Mouse (Mus musculus) regulatory T cell (primary cell): Measurements from ENCODE around the gene Prex1.

ENCODE experiments used
- in situ Hi-C: fragments of 300-600 bp; cut with MboI, MseI; formaldehyde crosslinking; loops from one replicate; pipeline ENCODE4 v1.15.1; 2025; ENCODE audit warnings: high pct_unique_total_duplicates

Prex1 gene

DNA sequence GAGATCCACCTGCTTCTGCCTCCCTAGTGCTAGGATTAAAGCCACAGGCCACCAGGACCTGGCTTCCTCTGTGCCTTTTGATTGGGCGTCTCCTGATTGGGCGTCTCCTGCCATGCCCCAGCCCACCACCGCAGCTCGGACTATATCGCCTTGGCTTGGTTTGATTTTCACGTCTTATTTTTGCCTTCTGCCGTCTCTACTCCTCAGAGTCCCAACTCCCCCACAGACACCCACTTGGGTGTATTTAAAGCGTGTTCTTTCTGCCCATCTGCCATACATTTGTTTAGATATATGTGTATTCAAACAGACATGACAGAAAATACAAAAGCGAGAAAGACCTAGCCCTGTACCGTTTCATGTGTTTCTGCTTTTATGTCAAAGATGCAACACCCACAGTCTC is 14.2 kb upstream of the Prex1 start:
- in situ Hi-C loops, result loop anchor here (5.0 kb wide), 1 partner anchor 55 kb away; no protein-coding TSS in a partner anchor

GRCm38 (mm10) chr2:166726891-166727290 is 13.3 kb upstream of the Prex1 start:
- in situ Hi-C loops, result loop anchor here (5.0 kb wide), 1 partner anchor 55 kb away; no protein-coding TSS in a partner anchor

- in situ Hi-C loops, result no loop called here
Observed at GRCm38 (mm10) chr2:166720416-166720815, 6.8 kb upstream of the Prex1 start.

GRCm38 (mm10) chr2:166719930-166720305 is 6.3 kb upstream of the Prex1 start:
- in situ Hi-C loops, result no loop called here

GRCm38 (mm10) chr2:166719301-166719929 is 5.8 kb upstream of the Prex1 start:
- in situ Hi-C loops, result no loop called here

- in situ Hi-C loops, result no loop called here
Observed at GRCm38 (mm10) chr2:166716067-166716466, 2.4 kb upstream of the Prex1 start.

GRCm38 (mm10) chr2:166714427-166714699 is 731 bp upstream of the Prex1 start:
- in situ Hi-C loops, result loop anchor here (5.0 kb wide), 2 partner anchors 57 to 87 kb away; no protein-coding TSS in a partner anchor

DNA sequence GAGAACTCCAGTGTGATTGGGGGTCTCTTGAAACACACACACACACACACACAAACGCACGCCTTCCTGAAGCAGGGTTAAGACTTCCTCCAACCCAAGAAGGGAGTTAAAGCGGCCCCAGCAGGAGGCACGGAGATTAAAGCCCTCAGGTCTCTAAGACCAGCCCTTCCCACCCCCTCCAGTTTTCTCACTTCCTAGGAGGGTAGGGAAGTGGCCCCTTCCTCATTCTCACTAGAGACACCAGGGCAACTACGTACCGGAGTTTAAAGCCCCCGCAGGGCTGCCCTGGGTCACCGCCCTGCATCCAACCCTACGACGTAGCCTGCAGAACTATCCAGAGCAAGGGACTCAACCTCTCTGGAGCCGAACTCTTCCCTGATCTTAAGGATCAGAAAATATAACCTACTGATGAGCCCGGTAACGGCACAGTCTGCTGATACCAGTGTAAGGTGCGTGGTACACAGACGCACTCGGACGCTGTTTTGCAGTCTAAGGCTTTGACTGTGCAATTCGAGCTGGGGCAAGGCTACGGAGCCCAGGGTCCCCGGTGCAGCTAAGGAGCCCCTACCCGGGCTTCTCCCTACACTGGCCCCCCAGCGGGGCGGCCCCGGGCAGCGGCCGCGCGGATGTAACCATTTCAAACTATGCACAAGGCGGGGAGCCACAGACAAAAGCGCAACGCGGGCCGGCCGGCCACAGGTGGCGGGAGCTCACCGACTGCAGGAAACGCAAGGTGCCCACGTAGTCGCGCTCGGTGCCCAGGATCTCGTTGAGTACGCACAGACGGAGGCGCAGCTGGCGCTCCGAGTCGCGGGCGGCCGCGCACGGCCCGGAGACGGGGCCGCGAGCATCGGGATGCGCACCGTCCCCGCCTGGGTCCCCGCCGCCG is 587 bp downstream of the Prex1 start:
- in situ Hi-C loops, result loop anchor here (5.0 kb wide), 2 partner anchors 56 to 86 kb away; no protein-coding TSS in a partner anchor

DNA sequence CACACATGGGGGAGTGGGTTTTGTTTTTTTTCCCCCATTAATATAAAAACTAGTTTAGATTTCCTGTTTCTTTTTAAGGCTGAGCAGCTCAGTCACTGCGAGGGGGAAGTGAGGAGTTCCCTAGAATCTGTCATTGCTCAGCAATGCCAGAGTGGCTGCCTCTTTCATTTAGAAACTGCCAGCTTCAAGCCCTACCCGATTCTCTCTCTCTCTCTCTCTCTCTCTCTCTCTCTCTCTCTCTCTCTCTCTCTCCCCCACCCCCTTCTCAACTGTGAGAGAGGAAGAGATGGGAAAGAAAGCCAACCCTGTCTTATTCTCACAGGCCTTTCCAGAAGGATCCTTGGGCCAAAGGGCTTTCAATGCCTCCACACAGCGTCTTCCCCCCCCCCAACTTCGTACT is 1.3 kb downstream of the Prex1 start:
- in situ Hi-C loops, result loop anchor here (5.0 kb wide), 2 partner anchors 55 to 85 kb away; no protein-coding TSS in a partner anchor

GRCm38 (mm10) chr2:166711681-166712132 is 1.9 kb downstream of the Prex1 start:
- in situ Hi-C loops, result loop anchor here (5.0 kb wide), 2 partner anchors 54 to 84 kb away; no protein-coding TSS in a partner anchor

DNA sequence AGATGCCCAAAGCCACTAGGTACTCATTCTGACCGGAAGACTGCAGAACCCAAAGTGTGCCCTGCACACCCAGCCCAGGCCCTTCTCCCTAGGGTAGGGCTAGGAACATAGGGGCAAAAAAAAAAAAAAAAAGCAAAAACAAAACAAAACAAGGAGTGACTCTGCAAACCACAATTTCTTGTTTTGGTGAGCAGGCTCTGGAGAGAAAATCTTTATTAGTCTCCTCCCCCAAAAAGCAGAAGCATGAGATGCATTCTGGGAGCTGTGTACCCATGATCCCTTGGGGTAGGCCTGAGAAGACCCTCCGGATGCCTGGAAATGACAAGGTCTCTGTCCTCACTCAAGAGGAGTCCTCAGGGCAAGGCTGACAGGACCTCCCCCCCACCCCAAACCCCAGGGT is 3.7 kb downstream of the Prex1 start:
- in situ Hi-C loops, result loop anchor here (5.0 kb wide), 2 partner anchors 53 to 83 kb away; no protein-coding TSS in a partner anchor

DNA sequence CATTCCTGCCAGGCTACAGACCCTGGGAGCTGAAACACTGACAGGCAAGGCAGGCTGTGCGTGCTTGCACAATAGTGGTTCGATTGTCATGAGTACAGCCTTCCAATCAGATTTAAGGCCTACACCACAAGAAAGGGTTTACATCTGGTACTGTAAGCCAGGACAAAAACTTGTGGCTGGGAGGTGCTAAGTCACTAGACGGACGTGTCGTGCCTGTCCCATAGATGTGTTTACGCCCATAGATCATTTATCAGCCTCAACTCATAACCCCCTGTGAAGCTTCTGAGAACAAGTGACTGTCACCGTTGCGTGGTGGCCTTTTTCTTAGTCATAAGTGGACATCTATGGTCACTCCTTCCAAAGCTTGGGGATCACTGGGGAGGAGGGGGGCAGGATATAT is 5.3 kb downstream of the Prex1 start:
- in situ Hi-C loops, result no loop called here

DNA sequence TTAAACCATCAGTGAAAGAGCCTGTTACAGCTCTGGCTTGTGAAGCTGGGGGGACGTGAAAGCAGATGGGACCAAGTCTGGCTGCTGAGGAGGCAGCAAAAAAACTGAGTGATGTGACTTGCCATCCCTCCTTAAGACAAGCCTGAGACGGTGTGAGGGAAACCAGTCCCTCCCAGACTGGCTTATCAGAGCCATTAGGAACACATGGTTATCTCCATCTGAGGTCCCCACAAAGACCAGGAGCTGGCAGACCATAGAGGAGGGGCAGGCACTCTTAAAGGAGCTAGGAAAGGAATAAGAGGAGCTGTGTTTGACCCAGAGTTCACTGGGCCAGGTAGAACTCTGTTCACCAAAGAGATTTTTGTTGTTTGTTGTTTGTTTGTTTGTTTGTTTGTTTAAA is 7.1 kb downstream of the Prex1 start:
- in situ Hi-C loops, result no loop called here

DNA sequence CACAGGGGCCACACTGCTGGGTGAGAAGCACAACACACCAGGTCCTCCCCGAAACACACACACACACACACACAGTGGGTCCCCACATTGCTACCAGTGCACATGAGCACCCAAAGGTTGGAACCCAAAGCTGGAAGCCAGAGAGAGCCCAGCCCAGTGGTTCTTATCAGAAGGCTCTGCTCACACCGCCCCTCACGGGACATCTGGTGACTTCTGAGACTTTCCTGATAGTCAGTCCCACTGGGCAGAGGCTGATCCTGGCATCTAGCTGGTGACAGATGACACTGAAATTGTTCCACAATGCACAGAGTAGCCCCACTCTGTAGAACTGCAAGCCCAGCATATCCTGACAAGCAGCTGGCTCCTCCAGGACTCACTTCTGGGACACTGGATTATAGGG is 10.1 kb downstream of the Prex1 start:
- in situ Hi-C loops, result no loop called here

DNA sequence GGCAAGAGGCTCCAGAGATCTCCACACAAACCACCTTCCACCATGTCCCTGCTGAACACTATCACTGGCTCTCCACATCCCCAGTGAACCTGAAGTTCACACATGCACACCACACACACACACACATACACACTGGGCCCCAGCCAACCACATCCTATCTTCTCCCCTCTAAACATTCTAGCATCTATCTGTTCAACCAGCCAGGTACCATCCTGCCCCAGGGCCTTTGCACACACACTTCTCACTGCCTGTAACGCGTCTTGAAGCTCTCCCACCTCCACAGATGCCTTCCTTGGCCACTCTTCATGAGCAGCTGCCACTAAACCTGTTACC is 11.6 kb downstream of the Prex1 start:
- in situ Hi-C loops, result no loop called here

- in situ Hi-C loops, result no loop called here
Observed at GRCm38 (mm10) chr2:166701248-166702112, 12.2 kb downstream of the Prex1 start.

DNA sequence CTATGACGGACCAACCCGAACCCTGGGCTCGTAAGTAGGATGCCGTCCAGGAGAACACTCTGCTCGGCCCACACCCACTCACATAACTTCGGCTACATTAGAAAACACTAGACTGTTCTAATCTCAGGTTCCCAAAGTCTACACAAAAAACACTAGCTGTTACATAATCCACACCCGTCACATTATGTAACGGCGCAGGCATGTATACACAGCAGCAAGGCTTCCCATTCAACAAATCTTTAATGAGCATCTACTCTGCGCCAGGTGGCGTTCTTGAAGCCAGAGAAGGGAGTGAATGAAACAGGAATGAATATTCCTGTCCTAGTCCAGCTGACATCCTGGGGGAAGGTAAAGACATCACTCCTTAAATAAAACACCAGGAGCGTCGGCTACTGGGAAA is 12.9 kb downstream of the Prex1 start:
- in situ Hi-C loops, result no loop called here

GRCm38 (mm10) chr2:166700116-166700515 is 13.5 kb downstream of the Prex1 start:
- in situ Hi-C loops, result no loop called here

GRCm38 (mm10) chr2:166699552-166699951 is 14.1 kb downstream of the Prex1 start:
- in situ Hi-C loops, result no loop called here

- in situ Hi-C loops, result no loop called here
Observed at GRCm38 (mm10) chr2:166694616-166695015, 19.0 kb downstream of the Prex1 start.

GRCm38 (mm10) chr2:166693394-166693793 is 20.2 kb downstream of the Prex1 start:
- in situ Hi-C loops, result no loop called here
